Mouse (Mus musculus): ENCODE results near the gene Gm4894. TPM values are rescaled to one million over a fixed set of nuclear protein-coding genes. Genes with fewer than 3 reads are reported as not detected.

Gm4894 gene
- not detected for total RNA-seq (2022)

DNA sequence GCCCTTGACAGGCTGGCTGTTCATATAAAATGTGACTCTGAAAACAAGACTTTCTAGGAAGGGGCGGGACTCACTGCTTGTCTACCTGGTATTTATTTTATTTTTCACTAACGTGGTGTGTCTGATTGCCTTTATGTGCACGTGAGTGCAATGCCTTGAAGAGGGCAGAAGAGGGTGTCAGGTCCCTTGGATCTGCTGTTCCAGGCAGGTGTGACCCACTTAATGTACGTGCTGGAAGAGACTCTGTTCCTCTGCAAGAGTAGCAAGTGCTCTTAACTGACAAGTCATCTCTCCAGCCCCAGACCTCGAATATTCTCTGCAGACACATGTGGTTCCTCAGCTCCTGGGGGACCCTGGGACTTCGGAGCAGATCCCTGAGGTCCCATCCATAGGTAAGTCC is at the start of gene Gm4894:
Gm4894 (plus strand) TSS at position 301 of the 400 bp plus-strand sequence.
- DNase-seq (ENCODE audit: low spot score in 2 of 2), result no peak

DNA sequence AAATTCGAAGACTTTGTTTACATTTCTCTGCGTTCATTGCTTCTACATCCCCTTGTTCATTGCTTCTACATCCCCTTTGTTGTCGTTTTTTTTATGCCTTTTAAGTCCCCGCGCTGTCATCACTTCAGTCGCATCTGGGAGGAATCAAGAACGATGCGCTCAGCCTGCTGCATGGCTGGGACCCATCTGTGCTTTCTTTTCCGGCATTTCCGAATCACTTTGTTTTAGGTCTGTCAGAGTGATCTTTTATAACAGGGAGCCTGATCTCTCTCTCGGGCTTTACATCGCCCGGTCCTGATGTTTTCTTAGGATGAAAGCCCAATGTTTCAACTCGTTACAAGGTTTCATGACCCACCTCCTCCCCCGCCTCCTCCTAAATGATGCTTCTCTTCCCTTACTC is 44.0 kb upstream of the Gm4894 start:
- DNase-seq (ENCODE audit: low spot score in 2 of 2), result no peak

DNA sequence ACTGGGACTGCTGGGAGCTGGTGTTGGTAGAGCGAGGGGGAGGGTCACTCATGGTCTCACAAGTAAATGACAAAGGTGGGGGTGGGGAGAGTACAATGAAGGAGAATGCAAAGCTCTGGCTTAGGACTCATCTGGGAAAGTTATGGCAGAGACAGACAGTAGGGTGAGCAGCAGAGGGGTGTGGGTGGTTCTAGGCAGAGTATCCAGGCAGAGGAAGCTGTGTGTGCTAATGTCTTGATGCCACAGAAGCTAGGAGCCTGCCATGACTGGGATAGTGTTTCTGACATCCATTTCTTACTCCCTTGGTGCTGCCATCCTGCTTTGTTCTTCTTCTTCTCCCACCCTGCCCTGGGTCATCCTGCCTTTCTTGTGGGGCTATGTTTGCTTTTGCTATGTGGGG is 38.8 kb upstream of the Gm4894 start:
- DNase-seq (ENCODE audit: low spot score in 2 of 2), result no peak

DNA sequence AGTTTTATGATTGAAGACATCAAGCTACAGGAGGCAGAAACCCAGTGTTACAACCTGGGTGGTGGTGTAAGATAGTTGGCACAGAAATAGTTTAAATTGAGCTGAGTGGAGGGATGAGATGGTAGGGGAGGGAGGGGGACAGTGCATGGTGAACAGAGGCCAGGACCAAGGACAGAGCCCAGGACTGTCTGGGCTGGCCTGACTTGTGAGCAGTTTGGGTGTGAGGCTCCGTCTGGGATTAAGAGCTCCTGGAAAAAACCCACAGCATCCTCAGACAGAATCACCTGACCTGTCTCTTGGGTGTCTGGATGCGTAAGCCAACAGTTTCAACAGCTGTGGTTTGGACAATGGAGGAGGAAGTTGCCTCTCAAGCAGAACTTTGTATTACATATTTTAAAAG is 35.6 kb upstream of the Gm4894 start:
- no peak for DNase-seq (ENCODE audit: low spot score in 2 of 2)

DNA sequence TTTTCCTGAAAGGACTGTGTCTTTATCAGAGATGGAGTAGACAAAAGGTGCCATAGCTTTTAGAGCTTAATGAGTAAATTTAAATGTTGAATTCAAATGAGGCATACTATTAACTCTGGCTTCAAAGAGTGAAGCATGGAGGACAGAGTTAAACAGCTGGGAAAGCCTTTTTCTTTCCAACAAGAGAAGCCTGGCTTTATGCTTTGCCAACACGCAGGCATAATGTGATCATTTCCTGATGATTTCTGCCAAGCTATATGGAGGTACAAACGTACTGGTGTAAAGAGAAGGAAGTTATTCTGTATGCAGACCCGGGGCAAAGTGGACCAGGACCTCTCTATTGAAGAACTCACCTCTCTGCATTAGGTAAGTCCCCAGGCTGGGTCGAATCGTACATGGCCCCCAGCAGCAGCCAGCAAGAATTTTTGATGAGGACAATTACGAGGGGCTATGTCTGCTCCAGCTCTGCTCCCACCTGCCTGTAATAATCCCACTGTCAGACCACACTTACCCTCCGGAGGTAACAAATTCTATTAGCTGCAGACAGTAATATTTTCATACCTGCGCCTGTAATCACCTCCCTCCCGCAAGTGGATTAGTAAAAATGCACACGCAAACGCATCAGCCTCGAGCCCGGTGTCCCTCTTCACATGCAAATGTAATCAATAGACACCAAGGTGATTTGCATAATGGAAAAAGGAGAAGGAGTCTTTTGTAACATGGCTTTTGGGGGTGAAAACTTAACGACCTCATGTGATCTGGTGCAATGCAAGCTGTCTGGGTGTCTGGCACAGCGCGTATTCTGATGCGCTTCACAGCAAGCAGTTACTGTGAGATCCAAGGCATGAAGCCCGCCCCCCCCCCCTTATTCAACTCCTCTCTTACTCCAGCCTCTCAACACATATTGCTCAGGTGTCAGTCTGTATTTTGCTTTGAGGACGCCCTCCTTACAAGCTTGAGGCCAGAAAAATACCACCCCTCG is 32.4 kb upstream of the Gm4894 start:
- no peak for DNase-seq (ENCODE audit: low spot score in 2 of 2)

DNA sequence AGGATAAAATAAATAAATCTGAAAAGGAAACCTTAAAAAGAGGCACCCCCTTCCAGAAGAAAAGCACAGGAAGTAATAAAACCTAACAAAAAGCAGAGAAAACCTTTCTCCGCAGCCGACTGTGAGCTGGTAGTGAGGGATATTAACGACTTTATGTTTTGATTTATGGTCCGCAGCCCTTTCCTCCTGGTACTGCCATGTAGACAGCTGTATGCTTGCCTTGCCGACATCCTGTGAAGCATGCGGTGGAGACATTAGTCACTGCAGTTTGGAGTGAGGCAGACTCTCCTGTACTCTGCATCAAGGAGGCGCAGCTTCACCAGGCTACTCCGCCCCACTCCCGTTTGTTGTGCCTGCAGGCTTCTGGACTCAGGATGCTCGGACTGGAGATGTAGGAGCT is 25.8 kb upstream of the Gm4894 start:
- DNase-seq (ENCODE audit: low spot score in 2 of 2), result no peak

DNA sequence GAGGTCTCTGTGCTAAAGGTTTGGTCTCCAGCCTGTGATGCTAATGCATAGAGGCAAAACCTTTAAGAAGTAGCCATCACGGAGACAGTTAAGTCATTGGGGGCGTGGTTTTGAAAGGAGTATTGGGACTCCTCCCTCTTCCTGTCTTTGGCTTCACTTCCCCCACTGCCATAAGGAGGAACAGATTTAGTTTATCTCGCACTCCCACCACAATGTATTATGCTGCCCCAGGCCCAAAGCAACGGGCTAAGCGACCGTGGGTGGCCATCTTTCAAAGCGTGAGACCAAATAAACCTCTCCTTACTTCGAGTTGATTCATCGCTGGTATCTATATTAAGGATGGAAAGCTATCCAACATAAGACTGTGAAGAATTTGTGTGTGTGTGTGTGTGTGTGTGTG is 22.9 kb upstream of the Gm4894 start:
- peak in 1 of 2 experiments; percentile 51 for DNase-seq (ENCODE audit: low spot score in 2 of 2)

DNA sequence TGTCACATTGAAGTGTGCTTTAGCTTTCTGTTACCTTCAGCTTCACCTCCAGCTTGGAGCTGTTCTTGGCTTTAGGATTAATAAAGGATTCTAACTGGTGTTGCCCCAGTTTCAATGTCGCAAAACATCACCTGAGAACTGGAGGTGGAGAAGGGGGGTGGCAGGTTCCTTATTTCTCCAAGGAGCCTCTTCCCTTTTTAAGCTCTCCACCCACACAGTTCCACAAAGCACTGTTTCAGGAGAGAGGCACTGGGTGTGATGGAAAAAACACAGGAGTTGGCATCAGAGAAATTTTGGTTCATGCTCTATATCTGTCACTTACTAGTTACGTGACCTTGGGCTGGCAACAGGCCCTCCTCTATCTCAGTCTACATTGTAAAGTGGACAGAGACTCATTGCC is 21.3 kb upstream of the Gm4894 start:
- peak in 1 of 2 experiments; percentile 44 for DNase-seq (ENCODE audit: low spot score in 2 of 2)

DNA sequence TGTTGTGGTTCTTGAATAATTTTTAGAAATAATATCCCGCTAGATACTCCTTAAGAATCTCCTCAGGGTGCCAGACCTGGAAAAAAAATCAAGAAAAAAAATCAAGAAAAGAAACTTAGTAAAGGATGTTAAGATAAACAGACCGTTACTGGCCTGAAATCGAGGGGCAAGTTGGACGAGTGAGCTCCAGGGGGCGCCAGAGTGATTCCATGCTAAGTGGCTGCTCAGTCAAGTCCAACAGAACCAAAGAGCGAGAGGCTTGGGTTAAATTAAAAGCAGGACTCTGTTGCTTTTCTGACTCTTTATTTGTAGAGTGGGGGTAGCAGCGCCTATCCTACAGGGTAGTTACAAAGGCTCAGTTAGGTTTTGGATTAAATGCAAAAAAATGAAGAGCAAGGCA is 3.5 kb upstream of the Gm4894 start:
- DNase-seq (ENCODE audit: low spot score in 2 of 2), result peak in 1 of 2 experiments; percentile 26

DNA sequence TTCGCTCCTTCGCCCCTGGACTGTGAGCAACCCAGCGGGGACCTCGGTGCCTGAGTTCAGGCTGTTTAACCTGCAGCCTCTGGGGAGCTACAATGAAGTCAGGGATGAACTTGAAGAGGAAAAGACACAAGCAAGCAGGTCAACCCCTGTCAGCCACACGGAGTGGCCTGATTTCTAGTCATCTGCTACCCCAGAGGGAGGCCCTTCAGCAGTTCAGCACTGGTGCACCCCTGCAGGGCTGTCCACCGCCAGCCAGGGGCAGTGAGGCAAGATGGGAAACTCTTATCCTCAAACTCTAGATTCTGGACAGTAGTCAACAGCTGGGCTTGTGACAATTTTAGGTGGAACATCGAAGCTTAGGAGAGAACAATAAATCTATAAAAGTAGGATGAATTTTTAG is 18.6 kb downstream of the Gm4894 start:
- no peak for DNase-seq (ENCODE audit: low spot score in 2 of 2)

DNA sequence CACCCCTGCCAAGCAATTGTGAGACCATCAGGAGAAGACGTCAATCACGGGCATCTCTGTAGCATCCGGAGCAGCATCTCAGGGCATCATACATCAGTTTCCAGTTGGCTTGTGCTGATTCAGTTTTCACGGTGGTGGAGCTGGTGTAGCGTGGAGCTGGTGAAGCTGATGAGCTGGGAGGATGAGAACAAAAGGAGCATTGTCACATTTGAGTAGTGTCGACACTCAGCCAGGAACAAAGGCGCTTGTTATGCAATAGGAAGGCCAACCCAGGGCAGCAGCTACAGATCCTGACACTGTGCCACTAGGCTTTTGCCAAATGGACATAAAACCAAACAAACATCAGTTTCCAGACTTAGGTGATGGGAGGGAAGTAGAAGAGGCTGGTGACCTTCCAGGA is 23.2 kb downstream of the Gm4894 start:
- peak; percentile 4 to 30 for DNase-seq (ENCODE audit: low spot score in 2 of 2)

DNA sequence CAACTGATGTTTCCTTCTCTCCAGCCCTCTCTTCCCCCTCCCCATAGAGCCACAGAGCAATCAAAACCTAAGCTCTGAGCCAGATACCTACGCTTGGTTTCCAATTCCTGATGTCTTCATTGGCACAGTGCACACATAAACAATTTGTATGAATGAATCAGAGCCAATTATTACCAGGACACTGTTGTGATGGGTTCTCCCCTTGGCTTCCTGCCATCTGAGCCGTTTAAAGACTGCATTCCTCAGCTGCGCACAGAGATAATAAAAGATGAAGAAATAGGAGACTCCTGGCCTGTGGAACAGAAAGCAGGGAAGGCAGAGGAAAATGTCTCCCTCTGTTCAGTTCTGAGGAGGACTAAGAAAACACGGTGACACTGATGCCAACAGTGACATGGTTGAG is 25.6 kb downstream of the Gm4894 start:
- DNase-seq (ENCODE audit: low spot score in 2 of 2), result no peak

DNA sequence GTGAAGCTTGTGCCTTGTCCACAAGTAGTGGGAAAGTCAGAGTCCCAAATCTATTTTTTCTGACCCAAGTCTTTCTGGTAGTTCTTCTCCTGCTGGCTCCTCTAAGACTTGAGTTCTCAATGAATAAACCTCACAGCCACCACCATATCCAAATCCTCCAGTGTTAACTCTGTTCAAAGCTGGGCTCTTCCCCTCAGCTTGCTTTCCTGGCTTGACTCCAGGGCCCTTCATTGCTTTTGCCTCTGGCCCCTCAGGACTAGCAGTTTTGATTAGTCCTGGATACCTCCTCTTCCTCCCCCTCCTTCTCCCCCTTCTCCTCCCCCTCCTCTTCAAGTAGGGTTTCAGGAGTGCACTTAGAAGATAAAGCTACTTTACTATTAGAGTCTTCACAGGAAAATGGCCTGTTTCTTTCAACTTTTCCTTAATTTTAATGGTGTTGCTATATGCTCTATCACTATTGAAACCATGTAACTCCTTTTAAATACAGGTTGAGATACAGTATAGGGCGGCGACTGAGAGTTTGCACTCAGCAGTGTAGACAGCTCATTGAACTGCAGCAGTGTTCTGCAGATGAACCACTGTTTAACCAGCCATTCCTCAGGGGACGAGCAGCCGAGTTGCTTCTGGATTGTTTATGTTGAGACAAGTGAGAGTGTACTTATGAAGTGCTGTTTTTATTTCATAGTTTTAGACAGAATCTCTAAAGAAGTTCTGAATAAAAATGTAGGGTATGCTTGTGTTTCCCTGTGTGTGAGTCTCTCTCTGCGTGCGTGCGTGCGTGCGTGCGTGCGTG is 26.4 kb downstream of the Gm4894 start:
- DNase-seq (ENCODE audit: low spot score in 2 of 2), result no peak

DNA sequence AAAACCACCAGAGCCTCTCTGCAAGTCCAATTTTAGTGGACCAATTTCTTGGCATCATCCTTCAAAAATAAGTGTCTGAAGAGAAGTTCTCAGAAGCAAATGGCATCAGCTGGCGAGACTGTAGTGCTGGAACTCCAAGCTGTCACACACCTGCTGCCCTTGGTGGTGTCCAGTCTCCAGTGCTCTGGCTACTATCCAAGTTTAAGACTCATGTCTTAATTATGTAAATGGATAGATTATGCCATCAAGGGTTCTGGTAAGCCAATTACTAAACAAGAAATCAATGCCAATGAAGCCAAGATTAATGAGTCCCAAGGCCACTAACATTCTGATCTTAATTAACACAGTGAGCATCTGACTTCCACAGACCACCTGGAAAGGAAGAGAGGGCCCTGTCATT is 44.8 kb downstream of the Gm4894 start:
- no peak for DNase-seq (ENCODE audit: low spot score in 2 of 2)

DNA sequence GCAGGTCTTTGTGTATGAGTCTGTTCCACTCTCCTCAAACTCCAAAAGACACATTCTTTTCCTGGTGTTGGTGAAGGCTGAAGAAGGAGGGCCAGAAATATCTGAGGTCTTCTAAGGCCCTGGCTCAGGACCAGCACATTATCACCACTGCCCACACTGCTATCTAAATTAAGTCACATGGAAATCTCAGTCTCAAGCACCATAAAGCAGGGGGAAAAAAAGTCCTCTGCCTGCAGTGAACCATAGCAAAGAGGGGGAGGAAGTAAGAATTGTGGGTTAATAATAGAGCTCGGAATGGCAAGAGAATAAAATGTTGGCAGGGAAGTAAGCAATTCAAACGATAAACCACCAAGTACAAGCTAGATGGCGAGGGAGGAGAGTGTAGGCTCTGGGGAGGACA is 57.2 kb downstream of the Gm4894 start:
- DNase-seq (ENCODE audit: low spot score in 2 of 2), result peak in 1 of 2 experiments; percentile 7

DNA sequence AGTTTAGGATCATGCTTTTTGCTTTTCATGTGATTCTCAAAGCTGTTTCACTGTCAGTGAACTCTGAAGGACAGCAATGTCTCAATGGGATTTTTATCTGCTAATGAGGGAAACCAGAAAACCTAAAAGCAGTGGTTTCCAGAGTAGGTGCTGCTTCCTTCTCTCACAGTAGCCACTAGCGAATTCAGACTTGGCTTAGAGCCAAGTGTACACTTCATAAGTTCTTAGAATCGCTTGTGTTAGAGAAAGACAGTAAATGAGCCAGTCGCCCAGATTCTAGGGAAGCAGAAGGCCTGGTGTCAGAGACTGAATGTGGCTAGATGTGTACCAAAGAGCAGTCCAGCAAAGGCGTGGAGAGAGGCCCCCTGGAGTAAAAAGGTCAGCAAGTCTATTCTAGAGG is 60.5 kb downstream of the Gm4894 start:
- DNase-seq (ENCODE audit: low spot score in 2 of 2), result no peak

DNA sequence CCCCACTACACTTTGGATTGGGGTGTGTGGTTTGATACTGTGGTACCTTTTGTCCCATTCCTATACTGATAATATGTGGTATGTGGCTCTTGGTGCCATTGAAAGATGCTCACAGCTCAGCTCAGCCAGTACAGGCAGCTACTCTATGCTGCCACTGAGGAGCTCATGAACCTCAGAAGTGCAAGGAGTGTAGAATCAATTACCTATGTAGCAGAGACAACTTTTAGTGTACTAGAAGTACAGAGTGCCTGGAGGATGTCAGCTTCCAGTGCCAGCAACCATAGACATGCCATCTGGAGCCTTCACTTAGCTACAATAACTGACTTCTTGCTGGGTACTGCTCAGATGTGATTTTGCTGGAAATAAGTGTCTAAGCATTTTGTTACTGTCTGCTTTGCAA is 68.3 kb downstream of the Gm4894 start:
- no peak for DNase-seq (ENCODE audit: low spot score in 2 of 2)

Other genes starting within 250 kb of the Gm4894 start
- gene Zw10, start 194.9 kb upstream of the Gm4894 start, total RNA-seq (2022), result 10 to 100 TPM; 15.6 to 18.4 (median 16.9) TPM
- 1 to 10 TPM; 1.5 to 3.5 (median 2.8) TPM for gene Tmprss5, start 169.3 kb upstream of the Gm4894 start, total RNA-seq (2022)
- gene Drd2, start 90.1 kb downstream of the Gm4894 start, total RNA-seq (2022), result 10 to 100 TPM; 41.6 to 52.6 (median 46.6) TPM
- gene Ankk1, start 176.5 kb downstream of the Gm4894 start, total RNA-seq (2022), result not detected
- 1 to 10 TPM; 1.3 to 2.8 (median 2.0) TPM for gene Ttc12, start 235.7 kb downstream of the Gm4894 start, total RNA-seq (2022)